Mouse (Mus musculus) C2C12 (cell line): ENCODE data around the gene Chtop.

Experiments
- CEBPB ChIP-seq: IDR thresholded peaks from one replicate; pipeline ENCODE4 v1.6.1; 2011; ENCODE audit warnings: low read depth, mild to moderate bottlenecking, control low read depth, moderate library complexity
- CTCF ChIP-seq: IDR thresholded peaks from one replicate; pipeline ENCODE4 v1.5.1; 2011; ENCODE audit not compliant: control insufficient read depth, insufficient read depth, insufficient read length
- MAX ChIP-seq: IDR thresholded peaks from one replicate; pipeline ENCODE4 v1.6.1; 2011; ENCODE audit warnings: mild to moderate bottlenecking, control low read depth
- MYOD1 ChIP-seq: IDR thresholded peaks from one replicate; pipeline ENCODE4 v1.6.1; 2011; ENCODE audit warnings: low read depth; ENCODE audit not compliant: control insufficient read depth, insufficient read length
- USF1 ChIP-seq: IDR thresholded peaks from one replicate; pipeline ENCODE4 v1.6.1; 2011; ENCODE audit warnings: low read depth, mild to moderate bottlenecking, control low read depth, moderate library complexity

GRCm38 (mm10) chr3:90513796-90514590 is 4.7 kb upstream of the Chtop start, which contains the start of the genes S100a1 and S100a13:
- peak; percentile 8 for TF ChIP-seq CTCF
- TF ChIP-seq CEBPB = no peak
- TF ChIP-seq USF1 = no peak
- TF ChIP-seq MYOD1 = no peak
- TF ChIP-seq MAX = no peak
